Mouse (Mus musculus): ENCODE data around the gene Pi4k2a.

Gene Pi4k2a

GRCm38 (mm10) chr19:42137167-42137672 lies 47.0 kb downstream of the Pi4k2a start:
- no peak for DNase-seq

GRCm38 (mm10) chr19:42138517-42139285 lies 48.4 kb downstream of the Pi4k2a start:
- no peak for DNase-seq

GRCm38 (mm10) chr19:42139724-42140517 lies 49.7 kb downstream of the Pi4k2a start:
- DNase-seq: no peak

GRCm38 (mm10) chr19:42141998-42142397 lies 51.7 kb downstream of the Pi4k2a start:
- DNase-seq: no peak

GRCm38 (mm10) chr19:42142757-42143156 lies 52.5 kb downstream of the Pi4k2a start:
- no peak for DNase-seq

- peak in 1 of 2 experiments; percentile 29 for DNase-seq
Measured at GRCm38 (mm10) chr19:42144067-42144466, 53.8 kb downstream of the Pi4k2a start.

- peak; percentile 86 to 87 for DNase-seq
Measured at GRCm38 (mm10) chr19:42144541-42145167, 54.4 kb downstream of the Pi4k2a start.

- no peak for DNase-seq
Measured at GRCm38 (mm10) chr19:42145210-42145609, 54.9 kb downstream of the Pi4k2a start.

- DNase-seq: no peak
Measured at GRCm38 (mm10) chr19:42145731-42146130, 55.5 kb downstream of the Pi4k2a start.

- no peak for DNase-seq
Measured at GRCm38 (mm10) chr19:42146276-42147010, 56.2 kb downstream of the Pi4k2a start.

- DNase-seq: peak in 1 of 2 experiments; percentile 19
Measured at GRCm38 (mm10) chr19:42147170-42147768, 57.0 kb downstream of the Pi4k2a start, which contains the start of gene Marveld1. Gene Marveld1 (plus strand): TSS chr19:42147400.

GRCm38 (mm10) chr19:42147769-42148568 lies 57.7 kb downstream of the Pi4k2a start:
- DNase-seq: peak; percentile 36 to 52

- DNase-seq: no peak
Measured at GRCm38 (mm10) chr19:42148569-42148860, 58.2 kb downstream of the Pi4k2a start.

GRCm38 (mm10) chr19:42151990-42152389 lies 61.7 kb downstream of the Pi4k2a start:
- peak; percentile 82 to 83 for DNase-seq

- DNase-seq: peak; percentile 17 to 23
Measured at GRCm38 (mm10) chr19:42157493-42158237, 67.4 kb downstream of the Pi4k2a start.

GRCm38 (mm10) chr19:42158246-42159017 lies 68.2 kb downstream of the Pi4k2a start:
- DNase-seq: no peak

GRCm38 (mm10) chr19:42163764-42164163 lies 73.5 kb downstream of the Pi4k2a start, which contains the start of gene Zfyve27:
Gene Zfyve27 (plus strand): TSS chr19:42163951.
- DNase-seq: no peak

GRCm38 (mm10) chr19:42164188-42164587 lies 73.9 kb downstream of the Pi4k2a start:
- no peak for DNase-seq

- DNase-seq: peak; percentile 89 to 91
Measured at GRCm38 (mm10) chr19:42166130-42166529, 75.9 kb downstream of the Pi4k2a start.

- no peak for DNase-seq
Measured at GRCm38 (mm10) chr19:42166766-42167165, 76.5 kb downstream of the Pi4k2a start.

All from B cell, adult 2 months (primary cell).